Mouse (Mus musculus) cerebellum, adult 9-10 months (tissue): ENCODE results near the gene Ccr8.

Source experiments
- DNase-seq: peaks from one replicate; pipeline ENCODE4 v3.0.0; 2022

Gene Ccr8

DNA sequence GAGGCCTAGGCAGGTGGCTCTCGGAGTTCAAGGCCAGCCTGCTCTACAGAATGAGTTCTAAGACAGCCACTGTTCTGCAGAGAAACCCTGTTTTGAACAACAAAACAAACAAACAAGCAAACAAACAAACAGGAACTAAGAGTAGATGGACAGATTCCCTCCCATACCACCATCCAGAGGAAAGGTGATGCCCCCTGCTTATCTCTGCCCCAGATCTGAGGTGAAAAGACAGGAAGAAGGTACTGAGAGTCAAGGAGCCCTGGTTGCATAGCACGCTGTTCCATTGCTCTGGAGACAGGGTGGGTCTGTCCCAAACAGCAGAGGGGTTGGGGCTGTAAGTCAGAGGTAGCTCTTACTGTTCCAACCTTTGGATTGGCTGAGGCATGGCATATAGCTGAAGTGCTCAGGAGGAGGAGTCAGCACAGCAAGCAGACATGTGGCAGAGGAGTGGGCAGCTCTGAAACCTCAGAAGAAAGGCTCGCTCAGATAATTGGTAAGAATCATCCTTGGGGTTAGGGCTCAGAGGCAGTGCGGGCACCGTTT, at the start of gene Ccr8:
TSS of gene Ccr8 (plus strand) at position 419 of the 543 bp plus-strand sequence.
- no peak for DNase-seq

- no peak for DNase-seq
Observed at GRCm38 (mm10) chr9:120043115-120043514, 48.8 kb upstream of the Ccr8 start.

- no peak for DNase-seq
Observed at GRCm38 (mm10) chr9:120048495-120048894, 43.4 kb upstream of the Ccr8 start.

DNA sequence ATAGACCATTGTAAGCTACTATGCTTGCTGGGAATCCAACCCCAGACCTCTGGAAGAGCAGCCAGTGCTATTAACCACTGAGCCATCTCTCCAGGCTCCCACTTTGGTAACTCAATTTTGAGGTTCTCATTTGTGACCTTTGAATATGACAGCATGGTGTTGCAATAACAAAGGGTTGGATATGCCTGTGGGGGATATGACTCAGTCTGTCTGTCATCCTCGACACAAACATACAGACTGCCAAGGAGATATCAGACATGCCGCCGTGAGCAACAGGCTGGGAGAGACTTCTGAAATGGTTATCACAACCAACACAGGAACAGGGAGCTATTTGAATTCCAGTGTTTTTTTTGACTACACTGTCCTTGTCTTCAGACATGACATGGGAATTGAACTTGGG, 42.5 kb upstream of the Ccr8 start:
- no peak for DNase-seq

GRCm38 (mm10) chr9:120054545-120055277, 37.2 kb upstream of the Ccr8 start:
- DNase-seq: no peak

DNA sequence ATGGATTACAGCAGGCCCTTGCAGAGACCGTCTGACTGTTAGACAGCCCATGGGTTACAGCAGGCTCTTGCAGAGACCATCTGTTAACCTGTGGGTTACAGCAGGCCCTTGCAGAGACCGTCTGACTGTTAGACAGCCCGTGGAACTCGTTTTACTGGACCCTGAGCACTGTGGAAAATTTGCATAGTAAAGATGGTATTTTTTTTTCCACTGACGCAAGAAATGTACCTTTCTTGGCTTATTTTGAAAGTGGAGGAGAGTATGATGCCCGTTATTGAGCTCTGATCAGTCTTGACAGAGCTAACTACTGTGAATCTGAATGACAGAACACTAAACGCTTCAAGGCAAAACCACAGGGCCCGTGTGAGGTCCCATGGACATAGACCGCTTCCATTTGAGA, 35.7 kb upstream of the Ccr8 start:
- no peak for DNase-seq

- no peak for DNase-seq
Observed at GRCm38 (mm10) chr9:120058730-120059129, 33.2 kb upstream of the Ccr8 start.

DNA sequence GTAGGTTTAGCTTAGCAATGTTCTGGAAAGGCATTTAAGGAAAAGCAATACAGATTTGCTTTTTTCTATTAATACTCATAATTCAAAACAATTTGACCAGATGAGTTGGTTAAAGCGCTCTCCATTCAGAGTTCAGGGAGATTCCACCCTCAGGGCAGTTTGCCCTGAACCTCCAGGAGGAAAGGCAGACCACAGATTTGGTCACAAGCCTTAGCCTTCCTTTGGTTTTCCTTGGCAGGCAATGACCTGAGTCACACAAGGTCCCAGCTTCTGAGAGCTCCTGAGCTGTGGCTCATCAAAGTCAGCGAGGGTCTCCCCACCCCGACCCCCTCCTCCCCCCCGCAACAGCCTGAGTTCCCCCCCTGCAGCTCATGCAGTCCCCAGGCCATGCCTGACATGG, 27.6 kb upstream of the Ccr8 start:
- DNase-seq: no peak

DNA sequence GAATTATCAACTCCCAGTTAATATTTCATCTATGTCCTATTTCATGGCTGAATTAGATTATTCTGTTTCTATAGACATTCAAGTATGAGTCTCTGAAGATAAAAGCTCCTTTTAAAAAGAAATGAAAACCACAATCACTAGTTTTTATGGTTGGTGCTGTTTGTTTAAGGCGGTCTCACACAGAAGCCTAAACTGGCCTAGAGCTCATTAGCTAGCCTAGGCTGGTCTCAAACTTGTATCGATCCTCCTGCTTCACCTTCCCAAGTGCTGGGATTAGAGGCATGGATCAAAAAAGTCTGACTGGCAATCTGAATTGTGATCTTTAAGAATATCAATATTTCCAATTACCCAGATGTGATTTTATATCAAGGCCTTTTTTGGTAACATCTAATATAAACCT, 24.3 kb upstream of the Ccr8 start:
- DNase-seq: no peak

DNA sequence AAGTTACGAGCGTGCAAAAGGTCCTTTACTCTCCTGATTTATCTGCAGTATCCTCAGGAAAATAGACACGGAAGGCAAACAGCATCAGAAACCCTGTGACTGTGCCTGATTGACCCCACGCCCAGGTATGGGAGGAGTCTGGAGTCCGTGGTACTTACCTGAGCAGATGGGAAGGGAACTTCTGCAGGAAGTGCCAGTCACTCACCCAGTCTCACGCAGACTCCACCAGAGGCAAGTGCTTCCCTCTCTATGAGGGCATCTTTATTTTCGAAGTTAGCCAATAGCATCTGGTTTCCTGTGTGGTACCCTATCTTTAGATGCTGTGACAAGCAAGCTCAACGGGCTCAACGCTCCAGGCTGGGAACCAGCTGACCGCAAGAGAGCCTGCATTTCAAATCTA, 23.9 kb upstream of the Ccr8 start:
- DNase-seq: no peak

DNA sequence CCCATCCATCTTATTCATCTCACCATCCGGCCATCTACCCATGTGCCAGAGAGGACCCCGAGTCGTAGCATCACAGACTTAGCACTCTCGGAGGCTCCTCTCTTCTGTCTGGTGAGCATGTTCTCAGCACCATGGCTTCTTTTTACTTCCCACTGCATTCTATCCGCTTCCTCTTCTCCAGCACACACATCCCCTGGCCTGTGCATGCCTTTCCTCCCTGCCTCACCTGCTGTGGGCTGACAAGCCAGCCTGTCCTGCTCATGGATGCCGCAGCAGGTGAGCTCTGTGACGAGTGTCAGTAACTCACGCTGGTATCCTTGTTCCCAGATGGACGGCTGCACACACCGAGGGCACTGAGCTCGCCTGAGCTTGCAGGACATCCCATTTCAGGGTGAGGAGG, 22.1 kb upstream of the Ccr8 start, which contains the start of gene Cx3cr1:
TSS of gene Cx3cr1 (minus strand) at position 101 of the 400 bp plus-strand sequence.
- DNase-seq: no peak

DNA sequence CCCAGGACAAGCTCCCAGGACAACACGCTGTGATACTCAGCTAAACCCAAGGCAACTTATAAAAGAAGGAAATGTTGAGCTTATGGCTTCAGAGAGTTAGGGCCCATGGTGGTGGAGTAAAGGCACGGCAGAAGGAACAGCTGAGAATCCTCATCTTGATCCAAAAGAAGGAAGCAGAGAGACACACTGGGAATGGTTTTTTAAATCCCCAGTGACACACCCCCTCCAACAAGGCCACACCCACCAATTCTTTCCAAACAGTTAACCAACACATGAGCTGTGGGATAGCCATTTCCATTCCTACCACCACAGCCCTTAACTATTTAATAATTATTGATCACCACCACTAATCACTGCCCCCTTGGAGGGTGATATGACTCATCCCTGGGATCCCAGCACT, 20.7 kb upstream of the Ccr8 start:
- DNase-seq: no peak

- DNase-seq: peak; percentile 85
Observed at GRCm38 (mm10) chr9:120073169-120073568, 18.7 kb upstream of the Ccr8 start.

DNA sequence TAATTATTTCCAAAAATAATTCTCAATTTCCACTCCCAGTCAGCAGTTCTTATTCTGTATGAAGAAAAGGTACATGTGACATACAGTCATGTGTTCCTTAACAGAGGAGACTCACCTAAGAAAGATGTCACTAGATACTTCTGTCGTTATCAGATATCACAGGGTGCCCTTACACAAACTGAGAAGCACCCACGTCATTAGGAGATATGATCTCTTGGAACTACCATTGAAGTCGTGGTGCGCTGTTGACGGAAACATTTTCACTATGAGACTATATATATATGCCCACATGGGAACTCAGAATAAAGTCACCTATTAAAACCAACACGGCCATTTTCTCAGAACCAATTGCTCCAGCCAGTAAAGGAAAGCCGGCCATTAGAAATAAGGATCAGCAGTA, 17.4 kb upstream of the Ccr8 start:
- DNase-seq: no peak

DNA sequence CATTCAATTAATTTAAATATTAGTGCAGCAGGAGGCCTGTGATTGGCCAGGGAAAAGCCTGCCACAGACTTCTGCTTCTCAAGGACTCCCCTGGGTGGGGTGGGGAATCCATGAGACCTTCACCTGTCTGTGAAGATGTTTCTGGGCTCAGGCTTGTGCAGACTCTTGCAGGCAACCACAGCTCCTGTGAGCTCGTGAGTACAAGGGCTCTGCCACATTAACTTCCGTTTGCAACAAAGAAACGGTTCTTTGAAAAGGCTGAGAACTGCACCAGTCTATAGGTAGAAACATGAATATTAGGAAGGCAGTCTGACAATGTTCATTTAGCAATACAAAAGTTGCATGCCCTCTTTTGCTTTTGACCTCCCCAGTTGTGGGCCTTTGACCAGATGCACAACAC, 13.7 kb upstream of the Ccr8 start:
- DNase-seq: no peak

- no peak for DNase-seq
Observed at GRCm38 (mm10) chr9:120079901-120080300, 12.0 kb upstream of the Ccr8 start.

GRCm38 (mm10) chr9:120080546-120081108, 11.3 kb upstream of the Ccr8 start:
- no peak for DNase-seq

GRCm38 (mm10) chr9:120081247-120081646, 10.7 kb upstream of the Ccr8 start:
- no peak for DNase-seq

DNA sequence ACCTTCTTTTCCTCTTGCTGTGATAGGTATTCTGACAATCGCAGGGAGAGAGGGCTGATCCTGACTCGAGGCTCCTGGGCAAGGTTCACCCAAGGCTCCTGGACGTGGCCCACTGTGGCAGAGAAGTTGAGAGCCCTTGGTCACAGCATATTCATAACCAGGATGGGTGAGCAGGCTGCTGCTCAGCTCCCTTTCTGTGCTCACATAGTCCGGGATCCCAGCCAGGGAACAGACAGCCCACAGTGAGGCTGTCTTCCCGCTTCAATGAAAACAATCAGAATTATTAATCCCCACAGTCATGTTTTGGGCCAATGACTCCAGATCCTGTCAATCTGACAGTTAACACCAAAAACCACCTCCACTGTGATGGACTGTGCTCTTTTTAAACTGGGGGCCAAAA, 9.9 kb upstream of the Ccr8 start:
- DNase-seq: no peak

DNA sequence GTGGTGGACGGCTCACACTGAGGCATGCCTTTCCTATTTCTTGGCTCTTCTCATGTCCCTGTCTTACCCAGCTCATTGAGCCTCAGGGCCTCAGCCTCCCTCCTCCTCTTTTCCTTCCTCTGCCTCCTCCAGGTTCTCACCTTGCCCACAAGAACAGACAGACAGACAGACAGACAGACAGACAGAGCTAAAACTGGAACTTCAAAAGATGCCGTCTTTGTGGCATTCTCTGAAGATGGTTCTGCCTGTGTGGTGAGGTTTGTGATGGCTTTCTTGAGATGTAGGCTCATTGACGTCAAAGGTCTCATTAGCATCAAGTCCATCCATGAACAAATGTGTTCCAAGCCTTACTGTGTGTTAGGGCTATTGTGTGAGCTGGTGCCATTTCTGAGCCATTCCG, 9.2 kb upstream of the Ccr8 start:
- DNase-seq: no peak

DNA sequence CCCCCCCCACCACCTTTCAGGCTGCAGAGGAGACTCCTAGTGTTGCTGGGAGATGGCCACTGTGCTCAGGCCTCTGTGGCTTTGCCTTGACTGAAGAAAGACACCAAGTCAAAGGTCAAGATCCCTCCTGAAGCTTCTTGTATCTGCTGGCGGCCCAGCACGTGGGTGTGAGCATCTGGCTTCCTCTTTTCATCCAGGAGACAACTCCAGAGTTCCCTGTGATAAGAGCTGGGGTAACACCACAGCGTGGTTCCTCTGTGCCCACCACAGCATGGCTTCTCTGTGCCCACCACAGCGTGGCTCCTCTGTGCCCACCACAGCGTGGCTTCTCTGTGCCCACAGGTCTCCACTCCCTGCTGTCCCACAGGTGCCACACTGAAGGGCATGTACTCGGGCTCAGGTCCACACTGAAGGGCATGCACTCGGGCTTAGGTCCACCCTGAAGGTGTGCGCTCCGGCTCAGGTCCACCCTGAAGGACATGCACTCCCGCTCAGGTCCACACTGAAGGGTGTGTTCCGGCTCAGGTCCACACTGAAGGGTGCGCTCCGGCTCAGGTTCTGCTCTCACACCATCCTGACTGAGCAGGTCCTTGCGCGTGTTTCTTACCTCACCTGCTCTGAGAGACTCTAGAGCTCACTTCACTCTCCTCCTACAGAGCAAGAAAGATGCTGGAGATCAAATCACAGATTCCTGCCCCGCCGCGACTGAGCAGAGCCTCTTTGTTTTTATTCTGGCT, 8.6 kb upstream of the Ccr8 start:
- DNase-seq: no peak

GRCm38 (mm10) chr9:120084406-120084805, 7.5 kb upstream of the Ccr8 start:
- DNase-seq: no peak

- DNase-seq: no peak
Observed at GRCm38 (mm10) chr9:120089125-120089524, 2.8 kb upstream of the Ccr8 start.

GRCm38 (mm10) chr9:120091086-120091485, 828 bp upstream of the Ccr8 start:
- DNase-seq: no peak
